Mouse (Mus musculus): ENCODE data around the gene Kcnt2. TPM values are rescaled to one million over a fixed set of nuclear protein-coding genes. Genes with fewer than 3 reads are reported as not detected.

Gene Kcnt2
- total RNA-seq, 2 experiments from 2014 or later, result not detected

- no peak for ATAC-seq (replicated peaks; ENCODE audit: low FRiP score, poor library complexity, severe bottlenecking)
These were observed 118.8 kb downstream of the Kcnt2 start for GRCm38 (mm10) chr1:140364787-140365186.

GRCm38 (mm10) chr1:140373532-140373931 lies 127.6 kb downstream of the Kcnt2 start:
- no peak for ATAC-seq (replicated peaks; ENCODE audit: low FRiP score, poor library complexity, severe bottlenecking)

- ATAC-seq (replicated peaks; ENCODE audit: low FRiP score, poor library complexity, severe bottlenecking), result no peak
These were observed 132.8 kb downstream of the Kcnt2 start for GRCm38 (mm10) chr1:140378791-140379190.

- no peak for ATAC-seq (replicated peaks; ENCODE audit: low FRiP score, poor library complexity, severe bottlenecking)
These were observed 133.6 kb downstream of the Kcnt2 start for GRCm38 (mm10) chr1:140379526-140379925.

GRCm38 (mm10) chr1:140381093-140381492 lies 135.1 kb downstream of the Kcnt2 start:
- no peak for ATAC-seq (replicated peaks; ENCODE audit: low FRiP score, poor library complexity, severe bottlenecking)

- ATAC-seq (replicated peaks; ENCODE audit: low FRiP score, poor library complexity, severe bottlenecking), result no peak
These were observed 144.3 kb downstream of the Kcnt2 start for GRCm38 (mm10) chr1:140390301-140390700.

GRCm38 (mm10) chr1:140397756-140398155 lies 151.8 kb downstream of the Kcnt2 start:
- no peak for ATAC-seq (replicated peaks; ENCODE audit: low FRiP score, poor library complexity, severe bottlenecking)

- ATAC-seq (replicated peaks; ENCODE audit: low FRiP score, poor library complexity, severe bottlenecking), result no peak
These were observed 160.8 kb downstream of the Kcnt2 start for GRCm38 (mm10) chr1:140406631-140407288.

GRCm38 (mm10) chr1:140415761-140416160 lies 169.8 kb downstream of the Kcnt2 start:
- no peak for ATAC-seq (replicated peaks; ENCODE audit: low FRiP score, poor library complexity, severe bottlenecking)

- no peak for ATAC-seq (replicated peaks; ENCODE audit: low FRiP score, poor library complexity, severe bottlenecking)
These were observed 177.0 kb downstream of the Kcnt2 start for GRCm38 (mm10) chr1:140422954-140423353.

- no peak for ATAC-seq (replicated peaks; ENCODE audit: low FRiP score, poor library complexity, severe bottlenecking)
These were observed 183.4 kb downstream of the Kcnt2 start for GRCm38 (mm10) chr1:140429284-140429850.

- ATAC-seq (replicated peaks; ENCODE audit: low FRiP score, poor library complexity, severe bottlenecking), result no peak
These were observed 186.1 kb downstream of the Kcnt2 start for GRCm38 (mm10) chr1:140432039-140432438.

GRCm38 (mm10) chr1:140434791-140435190 lies 188.8 kb downstream of the Kcnt2 start:
- no peak for ATAC-seq (replicated peaks; ENCODE audit: low FRiP score, poor library complexity, severe bottlenecking)

- no peak for ATAC-seq (replicated peaks; ENCODE audit: low FRiP score, poor library complexity, severe bottlenecking)
These were observed 192.2 kb downstream of the Kcnt2 start for GRCm38 (mm10) chr1:140438176-140438575.

GRCm38 (mm10) chr1:140443904-140444303 lies 197.9 kb downstream of the Kcnt2 start:
- ATAC-seq (replicated peaks; ENCODE audit: low FRiP score, poor library complexity, severe bottlenecking), result no peak

- no peak for ATAC-seq (replicated peaks; ENCODE audit: low FRiP score, poor library complexity, severe bottlenecking)
These were observed 198.4 kb downstream of the Kcnt2 start for GRCm38 (mm10) chr1:140444394-140444793.

GRCm38 (mm10) chr1:140451461-140451860 lies 205.5 kb downstream of the Kcnt2 start:
- ATAC-seq (replicated peaks; ENCODE audit: low FRiP score, poor library complexity, severe bottlenecking), result no peak

GRCm38 (mm10) chr1:140451924-140452323 lies 206.0 kb downstream of the Kcnt2 start:
- no peak for ATAC-seq (replicated peaks; ENCODE audit: low FRiP score, poor library complexity, severe bottlenecking)

- ATAC-seq (replicated peaks; ENCODE audit: low FRiP score, poor library complexity, severe bottlenecking), result no peak
These were observed 209.9 kb downstream of the Kcnt2 start for GRCm38 (mm10) chr1:140455903-140456302.

- no peak for ATAC-seq (replicated peaks; ENCODE audit: low FRiP score, poor library complexity, severe bottlenecking)
These were observed 210.9 kb downstream of the Kcnt2 start for GRCm38 (mm10) chr1:140456873-140457272.

- no peak for ATAC-seq (replicated peaks; ENCODE audit: low FRiP score, poor library complexity, severe bottlenecking)
These were observed 222.4 kb downstream of the Kcnt2 start for GRCm38 (mm10) chr1:140468315-140468714.

- no peak for ATAC-seq (replicated peaks; ENCODE audit: low FRiP score, poor library complexity, severe bottlenecking)
These were observed 223.6 kb downstream of the Kcnt2 start for GRCm38 (mm10) chr1:140469586-140469985.
